ENCODE assay signal across 23 mouse cellular contexts in the genomic region with DNA sequence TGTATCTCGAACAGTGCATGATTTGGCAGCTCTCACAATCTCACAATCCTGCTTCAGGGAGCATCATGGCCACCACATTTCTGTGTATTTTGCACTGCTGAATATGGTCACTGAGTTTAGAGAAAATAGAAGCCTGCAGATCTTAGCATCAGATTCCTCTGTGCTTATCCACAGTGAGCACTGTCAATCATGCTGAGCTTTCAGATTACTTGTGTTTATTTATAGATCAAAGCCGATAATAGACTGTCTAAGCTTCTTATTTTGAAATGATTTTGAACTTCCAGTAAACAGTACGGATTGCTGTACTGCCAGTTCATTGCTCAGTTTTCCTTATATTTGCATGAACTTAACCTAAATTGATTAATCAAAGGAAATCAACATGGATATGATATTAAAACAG.
"Had no signal": no experiment of that assay in that cellular context is flagged by ENCODE, and none has a peak within 500 bp of the region (broad histone marks: within the 10 kb centered on the region; RNA-seq: fewer than 3 reads in every experiment).

No protein-coding gene starts in this region.

- ATAC-seq: intestine, embryonic 16.5 days; liver, embryonic 12.5 days had no signal

- DNase-seq: kidney, adult 18-20 months; kidney, adult 9 months; kidney, postnatal 14 days; kidney, postnatal 4 days; liver; lung, adult 18-20 months; lung, postnatal 10 days; lung, postnatal 36 days; right cerebral cortex, adult 18-20 months; right cerebral cortex, postnatal 14 days; right cerebral cortex, postnatal 4 days; thymus, adult 2 months; thymus, postnatal 14 days; thymus, postnatal 4 days had no signal

- H3K27ac ChIP-seq: limb, embryonic 10.5 days; limb, embryonic 13.5 days; liver, embryonic 12.5 days; liver, embryonic 15.5 days; lung, embryonic 15.5 days; midbrain, embryonic 12.5 days; stomach, postnatal 0 days had no signal

- H3K9me3 ChIP-seq: limb, embryonic 10.5 days; limb, embryonic 13.5 days; liver, embryonic 12.5 days; liver, embryonic 15.5 days; lung, embryonic 15.5 days; megakaryocyte, embryonic 14.5 days had no signal

- H3K4me3 ChIP-seq: limb, embryonic 10.5 days; limb, embryonic 13.5 days; liver, embryonic 12.5 days; liver, embryonic 15.5 days; lung, embryonic 15.5 days; megakaryocyte, embryonic 14.5 days; midbrain, embryonic 12.5 days had no signal

- H3K36me3 ChIP-seq: limb, embryonic 10.5 days; limb, embryonic 13.5 days; liver, embryonic 12.5 days; liver, embryonic 15.5 days; lung, embryonic 15.5 days had no signal

- H3K27me3 ChIP-seq: limb, embryonic 13.5 days; liver, embryonic 12.5 days; liver, embryonic 15.5 days; lung, embryonic 15.5 days; megakaryocyte, embryonic 14.5 days; midbrain, embryonic 12.5 days had no signal

- H3K4me1 ChIP-seq: limb, embryonic 10.5 days; limb, embryonic 13.5 days; liver, embryonic 12.5 days; liver, embryonic 15.5 days; lung, embryonic 15.5 days; megakaryocyte, embryonic 14.5 days; midbrain, embryonic 12.5 days had no signal

- H3K9ac ChIP-seq: limb, embryonic 13.5 days; liver, embryonic 12.5 days; liver, embryonic 15.5 days; lung, embryonic 15.5 days; midbrain, embryonic 12.5 days had no signal

- H3K4me2 ChIP-seq: limb, embryonic 13.5 days; liver, embryonic 12.5 days; liver, embryonic 15.5 days; lung, embryonic 15.5 days; midbrain, embryonic 12.5 days had no signal
